Mouse (Mus musculus) gonadal fat pad, adult 2 months (tissue): ENCODE measurements at regions not wholly inside any gene's neighbourhood (a gene's known extent, or its start where the extent isn't known, plus 50 kb on each side); places are given as distances from the start of the nearest gene placed in this dataset.
"Not testable (repeated sequence)": the region's sequence is repeated elsewhere in the genome, so short reads cannot be mapped to it uniquely, and the experiment has no call there.

Source experiments
- DNase-seq: peaks from one replicate; pipeline ENCODE4 v3.0.0-alpha.2; 2012; ENCODE audit warnings: low read depth

GRCm38 (mm10) chr8:7323067-7323675 is 1337.9 kb downstream of the Efnb2 start:
- DNase-seq = no peak

GRCm38 (mm10) chr8:7322376-7323066 is 1338.5 kb downstream of the Efnb2 start:
- no peak for DNase-seq

DNA sequence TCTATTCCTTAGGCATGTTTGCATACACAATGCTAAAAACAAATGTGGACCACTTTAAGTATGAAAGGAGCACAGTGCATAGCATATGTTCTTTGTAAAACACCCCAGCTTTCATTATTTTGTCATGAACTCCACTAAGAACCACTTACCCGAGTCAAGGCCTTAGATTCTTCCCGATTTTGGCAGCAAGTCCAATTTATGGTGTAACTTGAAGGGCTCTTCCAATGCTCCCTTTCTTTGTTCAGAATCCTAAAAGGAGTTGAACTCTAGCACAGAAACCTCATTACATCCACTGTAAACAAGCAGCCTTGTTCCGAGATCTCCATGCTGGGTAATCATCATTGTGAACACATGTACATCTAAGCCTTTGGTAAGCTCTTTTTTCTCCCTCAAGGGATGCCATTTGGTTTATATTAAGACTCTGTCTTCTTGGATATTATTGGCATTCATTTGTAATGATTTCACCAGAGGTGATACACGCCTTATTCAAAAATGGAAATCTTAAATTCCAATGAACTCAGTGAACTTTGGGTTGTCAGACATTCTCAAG is 1344.2 kb downstream of the Efnb2 start:
- DNase-seq = no peak

DNA sequence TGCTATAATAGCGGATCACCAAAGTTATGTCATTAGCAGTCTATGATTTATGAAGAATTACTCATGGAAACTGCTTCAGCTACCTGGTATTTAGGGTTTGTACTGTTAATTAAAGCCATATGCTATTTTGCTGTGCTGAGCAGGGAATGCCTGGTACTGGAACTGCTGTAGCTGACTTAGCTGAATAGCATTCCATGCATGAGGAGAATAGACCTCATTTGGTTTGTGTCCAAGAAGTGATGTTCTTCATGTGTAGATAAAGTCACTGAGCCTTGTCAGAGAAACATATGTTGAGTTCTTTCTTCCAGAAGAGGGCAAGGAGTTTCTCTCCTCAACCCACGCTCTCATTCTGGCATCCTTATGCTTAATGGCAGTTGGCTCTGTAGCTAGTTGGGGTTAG is 1351.8 kb downstream of the Efnb2 start:
- DNase-seq = no peak

DNA sequence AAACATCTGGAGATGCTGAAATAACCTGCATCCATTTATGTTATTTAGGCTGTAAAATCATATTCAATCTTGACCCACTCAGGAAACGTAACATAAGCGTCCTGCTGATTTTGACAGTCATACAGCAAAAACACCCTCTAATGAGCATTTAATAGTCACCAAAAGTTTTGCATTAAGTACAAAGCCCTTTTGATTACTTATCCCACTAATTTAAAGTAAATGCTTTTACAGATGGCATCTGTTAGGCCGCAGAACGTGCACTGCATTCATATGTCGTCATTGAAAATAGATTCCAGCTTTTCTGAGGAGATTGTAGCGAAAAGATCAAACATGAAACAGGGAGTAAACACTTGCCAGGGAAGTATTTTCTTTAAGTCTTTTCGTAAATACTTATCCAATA is 1371.7 kb downstream of the Efnb2 start:
- DNase-seq = no peak

DNA sequence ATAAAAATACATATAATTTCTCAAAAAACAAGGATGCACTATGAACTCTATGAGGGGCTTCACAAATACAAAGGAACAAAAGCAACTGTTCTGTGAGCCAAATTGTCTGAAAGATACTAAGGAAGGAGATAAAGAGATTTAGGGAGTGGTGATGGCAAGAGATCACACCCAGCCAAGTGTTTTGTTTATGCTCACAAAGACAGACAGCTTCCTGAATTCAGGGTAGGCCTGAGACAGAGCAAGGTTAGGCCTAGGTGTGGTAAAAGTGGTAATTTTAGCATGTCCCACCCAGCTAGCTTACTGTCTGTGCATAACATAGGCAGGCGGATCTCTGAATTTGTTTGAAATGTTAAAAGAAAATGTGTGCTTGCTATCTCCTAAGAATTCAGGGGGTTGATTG is 1374.5 kb downstream of the Efnb2 start:
- DNase-seq = no peak

GRCm38 (mm10) chr8:7267406-7267805 is 1393.6 kb downstream of the Efnb2 start:
- no peak for DNase-seq

GRCm38 (mm10) chr8:7254336-7254735 is 1406.7 kb downstream of the Efnb2 start:
- not testable (repeated sequence) for DNase-seq

DNA sequence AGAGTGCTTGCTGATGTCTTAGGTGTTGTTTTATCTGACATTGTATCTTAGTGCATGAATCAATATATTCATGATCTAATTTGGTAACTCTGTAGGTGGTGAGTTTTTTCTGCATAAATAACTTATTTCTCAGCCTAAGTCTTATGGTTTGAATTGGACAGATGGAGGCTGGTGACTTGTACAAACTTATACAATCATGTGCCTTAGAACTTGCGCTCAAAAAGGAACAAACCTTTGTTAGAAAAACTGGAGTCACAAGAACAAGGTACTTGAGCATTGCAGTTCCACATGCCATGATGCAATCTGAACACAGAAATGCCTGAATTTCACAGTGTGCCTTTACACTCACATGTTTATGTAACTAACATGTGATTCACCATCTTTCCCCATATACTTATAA is 1420.7 kb downstream of the Efnb2 start:
- no peak for DNase-seq

DNA sequence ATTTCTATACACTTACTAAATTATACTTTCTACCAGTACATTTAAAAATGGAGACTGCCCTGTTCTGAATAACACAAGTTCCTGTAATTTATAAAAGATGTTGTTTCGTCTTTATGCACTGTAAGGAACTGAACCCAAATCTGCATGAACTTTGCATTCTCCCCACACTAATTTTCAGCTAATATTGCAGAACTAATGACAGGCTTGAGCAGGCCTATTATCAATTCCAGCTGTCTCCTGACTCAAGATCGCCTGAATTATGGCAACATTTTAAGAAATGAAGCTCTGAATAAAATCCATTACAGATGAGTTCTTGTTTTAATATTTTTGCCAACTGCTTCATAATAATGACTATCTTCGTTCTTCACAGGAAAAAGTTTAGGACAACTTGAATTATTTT is 1427.0 kb downstream of the Efnb2 start:
- DNase-seq = no peak

DNA sequence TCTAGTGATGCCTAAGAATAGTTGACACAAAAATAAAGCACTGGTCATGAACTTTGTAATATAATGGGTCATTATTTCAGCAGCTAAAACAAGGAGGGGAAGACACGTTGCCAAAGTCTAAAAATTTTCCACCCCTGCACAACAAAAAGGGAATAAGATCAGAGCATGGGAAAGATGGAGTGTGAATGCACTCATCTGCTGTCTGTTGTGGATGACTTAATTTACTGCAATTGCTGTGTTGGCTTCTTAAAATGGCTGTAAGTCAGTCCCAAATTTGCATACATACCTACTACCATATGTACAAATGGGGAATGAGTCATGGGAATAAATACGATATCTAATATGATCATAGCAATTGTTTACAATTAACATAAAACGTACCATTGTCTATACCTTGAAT is 1441.7 kb downstream of the Efnb2 start:
- DNase-seq = no peak

GRCm38 (mm10) chr8:7207178-7207577 is 1453.9 kb downstream of the Efnb2 start:
- DNase-seq = no peak

DNA sequence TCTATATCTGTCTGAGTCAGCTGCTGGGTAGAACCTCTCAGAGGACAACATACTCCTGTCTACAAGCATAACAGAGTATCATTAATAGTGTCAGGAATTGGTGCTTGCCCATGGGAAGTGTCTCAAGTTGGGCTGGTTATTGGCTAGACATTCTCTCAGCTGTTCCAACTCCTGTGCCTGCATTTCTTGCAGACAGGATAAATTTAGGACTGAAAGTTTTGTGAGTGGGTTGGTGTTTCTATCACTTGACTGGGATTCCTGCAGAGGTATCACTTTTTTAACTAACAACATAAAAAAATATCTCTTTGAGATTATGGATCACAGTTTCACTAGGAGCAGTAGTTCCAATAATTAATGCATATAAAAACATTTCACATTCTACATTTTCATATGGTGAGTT is 1454.4 kb downstream of the Efnb2 start:
- no peak for DNase-seq

DNA sequence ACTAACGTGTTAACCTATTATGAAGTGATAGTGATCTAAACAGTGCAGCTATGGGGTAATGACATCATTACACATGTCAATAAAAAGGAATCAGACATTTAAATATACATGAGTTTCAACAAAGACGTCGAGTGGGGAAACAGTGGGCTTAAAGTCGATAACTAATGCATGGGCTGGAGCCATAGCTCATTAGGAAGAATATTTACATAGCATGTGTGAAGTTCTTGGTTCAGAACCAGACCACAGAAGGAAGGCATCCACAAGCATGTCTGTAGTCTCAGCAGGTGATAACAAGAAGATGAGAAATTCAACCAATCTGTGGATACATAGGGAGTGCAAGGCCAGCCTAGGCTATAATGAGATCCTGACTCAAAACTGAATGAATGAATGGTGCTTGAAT is 1456.0 kb downstream of the Efnb2 start:
- no peak for DNase-seq

DNA sequence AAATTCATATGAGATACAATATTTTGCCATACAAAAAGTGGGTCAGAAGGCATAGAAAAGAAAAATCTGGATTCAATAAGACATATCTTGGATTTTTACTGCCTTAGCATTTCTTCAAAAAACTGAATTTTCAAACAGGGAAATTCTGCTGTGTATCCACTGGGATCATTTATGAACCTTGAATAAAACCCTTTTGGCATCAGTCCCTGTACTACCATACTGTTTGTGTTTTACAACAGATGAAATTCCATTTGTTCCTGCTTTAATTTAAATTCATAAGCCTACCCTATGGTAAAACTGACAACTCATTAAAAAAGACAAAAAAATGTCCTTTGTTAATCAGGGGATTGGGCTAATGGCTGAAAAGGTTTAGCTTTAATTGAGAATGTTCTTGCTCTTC is 1470.3 kb downstream of the Efnb2 start:
- no peak for DNase-seq

DNA sequence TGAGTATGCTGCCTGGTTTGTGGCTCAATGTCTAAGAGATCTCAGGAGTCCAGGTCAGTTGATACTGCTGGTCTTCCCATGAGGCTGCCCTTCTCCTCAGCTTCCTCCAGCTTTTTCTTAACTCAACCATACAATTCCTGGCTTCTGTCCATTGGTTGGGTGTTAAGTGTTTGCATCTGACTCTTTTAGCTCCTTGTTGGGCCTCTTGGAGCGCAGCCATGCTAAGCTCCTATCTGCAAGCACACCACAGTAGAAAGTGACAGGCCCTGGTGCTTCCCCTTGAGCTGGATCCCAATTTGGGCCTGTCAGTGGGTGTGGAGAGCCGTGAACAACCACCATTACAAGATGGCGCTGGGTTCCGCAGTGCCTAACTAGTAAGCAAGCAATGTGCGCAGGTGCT is 1497.7 kb downstream of the Efnb2 start:
- DNase-seq = no peak

- no peak for DNase-seq
These were observed 1529.3 kb downstream of the Efnb2 start for GRCm38 (mm10) chr8:7131746-7132145.

GRCm38 (mm10) chr8:7108849-7109248 is 1552.2 kb downstream of the Efnb2 start:
- DNase-seq = no peak

GRCm38 (mm10) chr8:7097577-7097976 is 1563.5 kb downstream of the Efnb2 start:
- no peak for DNase-seq

GRCm38 (mm10) chr8:7092831-7093230 is 1568.2 kb downstream of the Efnb2 start:
- DNase-seq = no peak

GRCm38 (mm10) chr8:7088123-7088522 is 1572.9 kb downstream of the Efnb2 start:
- no peak for DNase-seq

GRCm38 (mm10) chr8:7060255-7060656 is 1600.8 kb downstream of the Efnb2 start:
- peak; percentile 77 for DNase-seq

- DNase-seq = no peak
These were observed 1634.7 kb downstream of the Efnb2 start for GRCm38 (mm10) chr8:7026247-7026844.
